Mouse (Mus musculus): ENCODE results near the gene Scube1.

GRCm38 (mm10) chr15:83680300-83680699, 44.5 kb downstream of the Scube1 start:
- TF ChIP-seq CTCF (IDR thresholded peaks at IDR 0.05 in 2 of 3, conservative IDR thresholded peaks at IDR 0.05 in 1 of 3; ENCODE audit: control insufficient read depth in 1 of 3, insufficient read depth in 1 of 3, low read depth in 2 of 3, low read length in 3 of 3, poor library complexity in 1 of 3, severe bottlenecking in 1 of 3) (no peak), POLR2AphosphoS5 (IDR thresholded peaks at IDR 0.05; ENCODE audit: borderline replicate concordance, low read depth, low read length) (no peak), TCF12 (IDR thresholded peaks at IDR 0.05; ENCODE audit: low read depth, low read length) (no peak), POLR2A (IDR thresholded peaks at IDR 0.05; ENCODE audit: control insufficient read depth in 1 of 2, insufficient read depth in 1 of 2, low read depth in 1 of 2, low read length in 2 of 2, poor library complexity in 1 of 2) (no peak), ZMIZ1 (IDR thresholded peaks at IDR 0.05; ENCODE audit: low read depth, low read length) (no peak), GATA1 (IDR thresholded peaks at IDR 0.05; ENCODE audit: low read depth, low read length) (no peak), CHD1 (IDR thresholded peaks at IDR 0.05; ENCODE audit: low read depth, low read length) (no peak), E2F4 (IDR thresholded peaks at IDR 0.05; ENCODE audit: borderline replicate concordance, low read depth, low read length) (no peak), MXI1 (IDR thresholded peaks at IDR 0.05; ENCODE audit: low read depth, low read length) (no peak)
